Mouse (Mus musculus) macrophage (primary cell): ENCODE results near the gene Bpifb2. TPM values are rescaled to one million over a fixed set of nuclear protein-coding genes. Genes with fewer than 3 reads are reported as not detected.
"Not testable (repeated sequence)": the region's sequence is repeated elsewhere in the genome, so short reads cannot be mapped to it uniquely, and the experiment has no call there.

Source experiments
- H3K27ac ChIP-seq: fragments of 350-480 bp; formaldehyde crosslinking; 2 replicates; pipeline ENCODE4 v1.9.0; 2021
- H3K36me3 ChIP-seq: fragments of 350-480 bp; formaldehyde crosslinking; 2 replicates; pipeline ENCODE4 v1.9.0; 2021; ENCODE audit errors: inconsistent target
- H3K4me3 ChIP-seq: fragments of 350-480 bp; formaldehyde crosslinking; 2 replicates; pipeline ENCODE4 v1.9.0; 2021; ENCODE audit errors: inconsistent target
- H3K79me2 ChIP-seq: fragments of 350-480 bp; formaldehyde crosslinking; 2 replicates; pipeline ENCODE4 v1.9.0; 2021; ENCODE audit errors: inconsistent target
- WGBS: methylation state at CpG from one replicate; pipeline ENCODE4 v1.1.7; 2026; ENCODE audit warnings: inconsistent platforms; ENCODE audit not compliant: missing documents; 5-methylcytosine and 5-hydroxymethylcytosine counted together
- polyA plus RNA-seq: library from polyadenylated mRNA; stranded (reverse); fragments of 250-400 nt; gene quantifications from 3 replicates; pipeline ENCODE4 v1.2.4, GENCODE M21; 2018; ENCODE audit warnings: inconsistent platforms
- total RNA-seq, 78 experiments: library from RNA; depleted of rRNA; stranded (reverse); fragments of 250-400 nt; gene quantifications; 1 replicate in 9 of 78; 2 replicates in 24 of 78; 3 replicates in 43 of 78; 4 replicates in 2 of 78; pipeline ENCODE4 v1.2.4; 2018; ENCODE audit warnings: inconsistent platforms in 56 of 78

Bpifb2 gene
- not detected for total RNA-seq (2018; cell fraction: chromatin; rRNA removed)
- total RNA-seq (2018; cell fraction: cytosol; rRNA removed), result not detected
- total RNA-seq (2018; cell fraction: nucleus; rRNA removed), result not detected
- polyA plus RNA-seq, result not detected in 3 replicates

- no peaks in the 10 kb centered on the region for H3K36me3 ChIP-seq
- H3K79me2 ChIP-seq, result no peaks in the 10 kb centered on the region
- H3K27ac ChIP-seq, result no peak within 1 kb of the TSS
- H3K4me3 ChIP-seq, result no peak within 1 kb of the TSS
- WGBS, result 82% methylated on average over 9 of the region's 9 CpGs
These were observed at the start of gene Bpifb2 for GRCm38 (mm10) chr2:153874745-153875144. Gene Bpifb2 (plus strand): TSS chr2:153875045.

DNA sequence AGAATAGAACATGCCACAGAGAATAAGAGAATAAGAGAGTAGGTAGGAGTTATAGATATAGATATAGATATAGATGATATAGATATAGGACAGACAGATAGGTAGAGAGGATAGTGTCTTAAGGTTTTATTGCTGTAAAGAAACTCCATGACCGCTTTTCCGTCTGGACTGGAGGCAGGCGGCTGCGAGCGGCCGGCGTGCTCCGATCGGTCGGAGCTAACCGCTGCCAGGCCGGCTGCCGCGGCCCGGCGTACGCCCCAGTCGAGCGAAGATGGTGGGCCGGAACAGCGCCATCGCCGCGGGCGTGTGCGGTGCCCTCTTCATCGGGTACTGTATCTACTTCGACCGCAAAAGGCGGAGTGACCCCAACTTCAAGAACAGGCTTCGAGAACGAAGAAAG lies 48.9 kb upstream of the Bpifb2 start:
- not testable (repeated sequence) for H3K36me3 ChIP-seq, H3K79me2 ChIP-seq, H3K27ac ChIP-seq, H3K4me3 ChIP-seq
- 68% methylated on average over 11 of the region's 32 CpGs for WGBS

DNA sequence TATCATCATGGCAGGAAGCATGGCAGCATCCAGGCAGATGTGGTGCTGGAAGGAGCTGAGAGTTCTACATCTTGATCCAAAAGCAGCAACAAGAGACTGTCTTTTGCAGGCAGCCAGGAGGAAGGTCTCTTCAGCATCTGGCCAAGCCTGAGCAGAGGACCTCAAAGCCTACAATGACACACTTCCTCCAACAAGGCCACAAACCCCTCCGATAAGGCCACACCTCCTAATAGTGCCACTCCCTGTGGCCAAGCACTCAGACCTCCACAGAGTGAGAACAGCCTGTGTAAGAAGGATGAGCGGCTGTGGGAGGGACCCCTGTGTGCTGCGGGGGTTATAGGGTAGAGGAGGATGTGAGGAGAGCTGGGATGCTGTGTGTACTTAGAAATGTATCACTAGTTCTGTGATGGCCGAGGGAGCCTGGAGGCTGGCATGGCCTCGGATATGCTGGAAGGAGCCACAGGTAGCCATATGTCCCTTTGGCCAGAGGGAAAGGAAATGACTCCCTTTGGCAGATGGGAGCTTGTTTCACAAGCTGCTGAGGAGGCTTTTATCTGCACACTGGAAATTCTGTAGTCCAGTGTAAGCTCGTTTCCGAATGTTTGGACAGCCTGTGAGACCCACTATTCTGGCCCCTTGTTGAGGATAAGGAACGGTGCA lies 47.5 kb upstream of the Bpifb2 start:
- no peak overlapping the region for H3K27ac ChIP-seq
- H3K79me2 ChIP-seq, result no peaks in the 10 kb centered on the region
- WGBS, result 75% methylated on average over 8 of the region's 8 CpGs
- no peaks in the 10 kb centered on the region for H3K36me3 ChIP-seq
- H3K4me3 ChIP-seq, result no peak overlapping the region

DNA sequence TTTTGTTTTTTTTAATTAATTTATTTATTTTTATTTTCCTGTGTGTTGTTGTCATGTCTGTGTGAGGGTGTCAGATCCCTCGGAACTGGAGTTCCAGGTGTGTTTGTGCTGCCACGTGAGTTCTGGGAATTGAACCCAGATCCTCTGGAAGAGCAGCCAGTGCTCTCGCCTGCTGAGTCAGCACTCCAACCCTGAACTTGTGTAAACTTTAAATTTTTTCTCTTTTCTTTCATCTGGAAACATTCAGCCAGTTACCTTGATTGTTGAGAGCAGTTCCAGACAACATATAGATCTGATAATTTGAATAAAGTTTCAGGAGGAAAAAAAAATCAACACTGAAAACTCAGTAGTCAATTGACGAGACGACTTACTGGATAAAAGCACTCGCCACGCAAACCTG lies 46.1 kb upstream of the Bpifb2 start:
- H3K79me2 ChIP-seq, result no peaks in the 10 kb centered on the region
- no peak overlapping the region for H3K27ac ChIP-seq
- WGBS, result 88% methylated on average over 7 of the region's 7 CpGs
- no peaks in the 10 kb centered on the region for H3K36me3 ChIP-seq
- no peak overlapping the region for H3K4me3 ChIP-seq

DNA sequence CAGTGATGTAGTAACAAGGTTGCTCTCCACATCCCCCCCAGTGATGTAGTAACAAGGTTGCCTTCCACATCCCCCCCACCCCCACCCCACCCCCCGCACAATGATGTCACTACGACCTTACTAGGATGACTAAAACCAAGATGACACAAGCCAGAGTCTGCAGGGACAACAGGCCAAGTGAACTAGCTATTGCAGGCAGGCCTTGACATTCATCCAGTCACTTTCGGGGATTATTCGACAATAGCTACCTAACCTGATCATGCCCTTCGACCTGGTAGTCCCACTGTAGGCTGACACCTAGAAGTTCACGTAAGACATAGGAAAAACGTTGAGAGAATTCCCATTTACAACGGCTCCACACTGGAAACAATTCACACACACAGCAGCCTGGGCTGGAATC lies 41.6 kb upstream of the Bpifb2 start:
- Histone ChIP-seq H3K79me2 (no peaks in the 10 kb centered on the region), H3K4me3 (no peak overlapping the region), H3K27ac (no peak overlapping the region), H3K36me3 (no peaks in the 10 kb centered on the region)
- 87% methylated on average over 6 of the region's 8 CpGs for WGBS

GRCm38 (mm10) chr2:153842854-153843253 lies 32.0 kb upstream of the Bpifb2 start:
- Histone ChIP-seq H3K79me2 (no peaks in the 10 kb centered on the region), H3K36me3 (no peaks in the 10 kb centered on the region), H3K27ac (no peak overlapping the region), H3K4me3 (no peak overlapping the region)
- WGBS, result 91% methylated on average over 8 of the region's 8 CpGs

DNA sequence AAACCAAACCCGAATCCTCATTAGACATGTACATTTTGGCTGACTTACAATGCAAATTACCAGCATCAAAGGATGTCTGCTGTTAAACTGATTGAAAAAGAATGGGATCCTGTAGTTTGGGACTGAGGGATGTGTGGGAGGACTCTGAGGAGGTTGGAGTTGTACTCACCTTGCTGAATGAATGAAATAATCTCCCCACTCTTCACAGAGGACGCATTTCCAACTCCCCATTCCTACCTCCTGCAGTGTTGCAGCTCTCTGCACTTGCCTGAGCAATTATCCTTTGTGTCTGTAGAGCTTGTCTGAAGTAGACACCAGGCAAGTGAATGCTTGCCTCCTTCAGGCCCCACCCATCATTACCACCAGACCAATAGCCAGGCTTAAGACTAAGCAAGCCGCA lies 26.5 kb upstream of the Bpifb2 start:
- Histone ChIP-seq H3K4me3 (no peak overlapping the region), H3K79me2 (no peaks in the 10 kb centered on the region), H3K27ac (no peak overlapping the region), H3K36me3 (no peaks in the 10 kb centered on the region)
- 94% methylated on average over 3 of the region's 3 CpGs for WGBS

DNA sequence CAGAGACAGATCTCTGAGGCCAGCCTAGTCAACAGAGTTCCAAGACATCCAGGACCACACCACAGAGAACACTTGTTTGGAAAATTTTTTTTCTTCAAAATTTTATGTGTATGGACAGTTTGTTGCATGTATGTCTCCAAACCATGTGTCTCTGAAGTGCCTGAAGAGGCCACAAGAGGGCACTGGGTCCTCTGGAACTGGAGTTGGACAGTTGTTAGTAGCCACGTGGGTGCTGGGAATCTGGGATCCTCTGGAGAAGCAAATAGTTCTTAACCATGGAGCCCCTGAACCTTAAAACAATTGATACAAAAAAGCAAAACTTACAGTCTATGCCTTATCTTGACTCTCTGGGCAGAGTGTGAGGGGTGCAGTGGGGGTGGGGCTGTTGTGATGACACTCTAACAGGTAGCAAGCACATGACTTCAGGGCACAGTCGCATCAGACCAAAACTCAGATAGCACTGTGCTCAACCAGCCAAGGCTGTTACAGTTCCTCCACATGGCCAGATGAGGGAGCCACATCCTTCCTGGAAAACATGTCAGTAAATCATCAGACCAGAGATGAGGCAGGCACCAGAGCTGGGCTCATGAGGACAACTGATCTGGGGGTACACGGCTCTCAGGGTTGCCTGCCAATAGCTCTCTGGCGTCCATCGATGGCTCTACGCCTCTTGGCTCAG lies 24.4 kb upstream of the Bpifb2 start:
- no peaks in the 10 kb centered on the region for H3K79me2 ChIP-seq
- no peak overlapping the region for H3K4me3 ChIP-seq
- no peak overlapping the region for H3K27ac ChIP-seq
- 74% methylated on average over 6 of the region's 6 CpGs for WGBS
- no peaks in the 10 kb centered on the region for H3K36me3 ChIP-seq

DNA sequence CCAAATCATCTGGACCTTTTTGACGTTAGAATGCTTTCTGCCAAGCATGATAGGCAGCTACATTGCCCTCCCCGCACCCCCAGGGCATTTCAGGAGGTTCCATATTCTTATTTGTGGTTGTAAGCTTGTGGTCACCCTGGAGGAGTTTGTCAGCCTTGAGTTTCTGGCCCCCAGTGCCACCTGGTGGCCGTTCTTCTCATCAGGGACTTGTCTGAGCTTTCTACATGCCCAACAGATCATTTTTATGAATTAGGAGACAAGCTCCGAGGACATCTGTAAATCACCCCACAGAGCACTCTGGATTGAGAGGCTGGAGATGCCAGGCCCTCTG lies 23.9 kb upstream of the Bpifb2 start:
- H3K27ac ChIP-seq, result no peak overlapping the region
- WGBS, result 13% methylated on average over 4 of the region's 4 CpGs
- no peaks in the 10 kb centered on the region for H3K79me2 ChIP-seq
- H3K4me3 ChIP-seq, result no peak overlapping the region
- no peaks in the 10 kb centered on the region for H3K36me3 ChIP-seq

DNA sequence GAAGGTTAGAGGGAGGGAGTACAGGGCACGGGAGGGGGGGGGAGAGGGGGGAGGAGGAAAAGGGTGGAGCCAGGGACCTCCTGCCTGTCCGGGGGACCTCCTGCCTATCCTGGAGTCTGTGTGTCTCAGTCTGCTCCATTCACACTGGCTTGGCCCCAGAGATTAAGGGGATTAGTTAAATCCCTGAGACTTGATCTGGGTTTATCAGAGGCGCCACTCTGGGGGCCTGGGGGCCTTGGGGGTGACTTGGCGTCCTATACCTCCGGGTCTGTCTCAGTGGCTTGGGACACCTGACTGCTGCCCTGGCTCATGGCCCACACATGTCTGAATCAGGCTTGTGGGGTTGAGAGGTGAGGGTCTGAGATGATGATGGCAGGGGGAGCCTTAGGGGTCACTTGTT lies 21.3 kb upstream of the Bpifb2 start:
- no peaks in the 10 kb centered on the region for H3K79me2 ChIP-seq
- no peak overlapping the region for H3K4me3 ChIP-seq
- 47% methylated on average over 4 of the region's 5 CpGs for WGBS
- no peaks in the 10 kb centered on the region for H3K36me3 ChIP-seq
- no peak overlapping the region for H3K27ac ChIP-seq

DNA sequence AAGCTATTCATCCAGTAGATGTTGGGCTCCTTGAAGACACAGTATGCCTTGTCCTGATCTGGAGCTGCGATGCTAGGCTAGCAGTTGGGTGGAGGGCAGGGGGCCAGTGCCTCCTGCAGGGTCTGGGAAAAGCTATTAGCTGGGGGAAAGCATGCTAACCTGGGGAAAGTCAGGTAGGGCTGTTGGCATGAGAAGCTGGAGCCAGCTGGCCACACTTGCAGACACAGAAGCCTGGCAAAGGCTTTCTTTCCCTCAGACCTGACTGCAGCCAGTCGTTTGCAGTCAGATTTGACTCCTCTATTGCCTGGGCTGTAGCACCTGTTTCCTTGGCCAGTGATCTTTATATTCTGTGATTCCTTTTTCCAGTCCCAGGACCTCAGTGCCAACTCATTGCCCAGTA lies 15.3 kb upstream of the Bpifb2 start:
- no peak overlapping the region for H3K4me3 ChIP-seq
- H3K79me2 ChIP-seq, result no peaks in the 10 kb centered on the region
- WGBS, result 83% methylated on average over 2 of the region's 2 CpGs
- no peaks in the 10 kb centered on the region for H3K36me3 ChIP-seq
- no peak overlapping the region for H3K27ac ChIP-seq

GRCm38 (mm10) chr2:153860315-153860714 lies 14.5 kb upstream of the Bpifb2 start:
- no peak overlapping the region for H3K4me3 ChIP-seq
- WGBS, result 89% methylated on average over 11 of the region's 11 CpGs
- H3K27ac ChIP-seq, result no peak overlapping the region
- no peaks in the 10 kb centered on the region for H3K36me3 ChIP-seq
- no peaks in the 10 kb centered on the region for H3K79me2 ChIP-seq

DNA sequence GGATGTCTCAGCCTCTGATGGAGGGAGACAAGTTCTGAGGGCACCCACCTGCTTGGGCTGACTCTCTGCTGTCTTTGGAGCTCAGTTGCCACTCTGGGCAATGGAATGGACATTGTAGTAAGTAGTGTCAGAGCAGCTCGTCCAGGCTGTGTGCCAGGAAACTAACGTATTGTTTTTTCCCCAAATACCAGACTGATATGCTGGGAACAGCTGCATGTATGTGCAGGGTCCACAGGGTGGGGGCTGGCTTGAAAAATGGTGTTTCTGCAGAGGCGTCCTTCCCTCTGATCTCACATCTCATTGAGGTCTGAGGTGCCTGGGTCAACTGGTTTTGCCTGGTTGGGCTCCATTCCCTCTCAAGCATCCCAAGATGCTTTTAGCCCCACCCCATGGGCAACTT lies 14.1 kb upstream of the Bpifb2 start:
- Histone ChIP-seq H3K4me3 (no peak overlapping the region), H3K79me2 (no peaks in the 10 kb centered on the region), H3K27ac (no peak overlapping the region), H3K36me3 (no peaks in the 10 kb centered on the region)
- 62% methylated on average over 3 of the region's 3 CpGs for WGBS

DNA sequence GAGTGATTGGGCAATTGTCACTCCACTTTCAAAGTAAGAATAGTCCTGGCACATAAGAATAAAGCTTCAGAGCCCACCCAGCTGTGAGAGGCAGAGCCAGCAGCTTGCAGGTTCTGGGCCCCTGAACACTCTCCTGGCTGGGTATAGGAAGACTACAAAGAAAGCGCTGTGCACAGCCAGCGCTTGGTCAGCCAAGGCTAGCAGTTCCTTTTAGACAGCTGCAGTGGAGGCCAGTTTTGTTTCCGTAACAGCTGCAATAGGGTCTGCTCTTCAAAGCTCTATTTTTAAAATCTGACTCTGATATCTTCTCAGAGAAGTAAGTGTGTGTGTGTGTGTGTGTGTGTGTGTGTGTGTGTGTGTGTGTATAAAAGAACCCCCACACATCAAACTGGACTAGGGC lies 12.9 kb upstream of the Bpifb2 start:
- WGBS, result 78% methylated on average over 3 of the region's 3 CpGs
- Histone ChIP-seq H3K27ac (no peak overlapping the region), H3K79me2 (no peaks in the 10 kb centered on the region), H3K4me3 (no peak overlapping the region), H3K36me3 (no peaks in the 10 kb centered on the region)

DNA sequence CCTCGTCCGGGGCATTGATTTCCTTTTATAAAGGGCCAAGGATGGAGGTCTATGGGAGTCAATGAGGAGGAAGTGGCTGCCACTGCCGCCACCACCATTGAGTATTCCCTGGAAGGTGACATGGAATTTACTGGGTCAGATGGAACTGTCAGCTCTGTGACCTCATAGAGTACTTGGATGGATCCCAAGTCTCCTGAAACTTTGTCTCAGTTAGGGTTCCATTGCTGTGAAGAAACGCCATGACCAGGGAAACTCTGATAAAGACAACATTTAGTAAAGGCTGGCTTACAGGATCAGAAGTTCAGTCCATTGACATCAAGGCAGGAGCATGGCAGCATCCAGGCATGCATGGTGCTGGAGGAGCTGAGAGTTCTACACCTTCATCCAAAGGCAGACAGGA lies 3.9 kb upstream of the Bpifb2 start, which contains the start of gene Sun5:
Gene Sun5, minus strand, starts transcription at position 101 of the 400 bp plus-strand sequence.
- H3K36me3 ChIP-seq, result no peaks in the 10 kb centered on the region

More for the DNA sequence above, 3.9 kb upstream of the Bpifb2 start, which contains the start of gene Sun5:
- 92% methylated on average over 4 of the region's 4 CpGs for WGBS
- no peak within 1 kb of the TSS for H3K27ac ChIP-seq
- no peak within 1 kb of the TSS for H3K4me3 ChIP-seq
- no peaks in the 10 kb centered on the region for H3K79me2 ChIP-seq
